Mouse (Mus musculus) small intestine, adult 2 months (tissue): Measurements from ENCODE around the gene Numb.

Experiments
- CTCF ChIP-seq: fragments of 200-500 bp; IDR thresholded peaks from 2 replicates; pipeline ENCODE4 v1.5.1; 2012; ENCODE audit warnings: low read depth, mild to moderate bottlenecking, control low read depth, inconsistent platforms, low read length, moderate library complexity, mixed read lengths; ENCODE audit not compliant: insufficient replicate concordance, insufficient read length; ENCODE audit errors: extremely low read depth
- POLR2A ChIP-seq: fragments of 200-500 bp; IDR thresholded peaks from 2 replicates; pipeline ENCODE4 v1.6.1; 2012; ENCODE audit warnings: low read depth, mild to moderate bottlenecking, control low read depth, inconsistent platforms, low read length, moderate library complexity

- peak; percentile 82 for TF ChIP-seq POLR2A
- no peak for TF ChIP-seq CTCF
Measured at GRCm38 (mm10) chr12:83950493-83950839, 28.7 kb upstream of the Numb start, which contains the start of gene Riox1.
